In the genomic region with DNA sequence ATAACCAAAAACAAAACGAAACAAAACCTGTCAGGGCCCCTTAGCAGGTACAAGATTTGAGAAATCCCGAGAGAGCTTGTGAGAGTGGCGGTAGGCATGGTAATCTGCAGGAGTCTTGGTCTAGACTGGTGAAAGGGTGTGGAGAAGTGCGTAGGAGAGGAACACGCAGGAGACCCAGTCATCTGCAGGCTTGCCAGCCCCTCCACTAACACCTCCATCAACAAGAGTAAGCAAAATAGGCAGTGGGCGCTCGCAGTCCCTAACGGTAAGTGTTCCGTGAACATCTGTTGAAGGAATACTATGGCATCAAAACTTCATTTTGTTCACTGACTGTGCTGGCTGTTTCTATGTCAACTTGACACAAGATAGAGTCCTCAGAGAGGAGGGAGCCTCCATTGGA, we compare ENCODE assay signal across 15 mouse cellular contexts.
"Had no signal": no experiment of that assay in that cellular context is flagged by ENCODE, and none has a peak within 500 bp of the region (broad histone marks: within the 10 kb centered on the region; RNA-seq: fewer than 3 reads in every experiment).

No protein-coding gene starts in this region.

- H3K9me3 ChIP-seq: liver, embryonic 15.5 days; lung, embryonic 15.5 days; midbrain, embryonic 10.5 days; midbrain, embryonic 12.5 days; neural tube, embryonic 12.5 days; stomach, embryonic 15.5 days had no signal

- H3K4me1 ChIP-seq: midbrain, embryonic 12.5 days; stomach, embryonic 15.5 days had no signal

- H3K36me3 ChIP-seq: liver, embryonic 15.5 days; lung, embryonic 15.5 days; midbrain, embryonic 10.5 days; midbrain, embryonic 12.5 days; neural tube, embryonic 12.5 days; stomach, embryonic 15.5 days had no signal

- ATAC-seq: liver, postnatal 0 days had no signal

- H3K4me2 ChIP-seq: liver, embryonic 15.5 days; lung, embryonic 15.5 days; midbrain, embryonic 12.5 days; neural tube, embryonic 12.5 days; stomach, embryonic 15.5 days had no signal

- H3K4me3 ChIP-seq: liver, embryonic 15.5 days; lung, embryonic 15.5 days; midbrain, embryonic 10.5 days; midbrain, embryonic 12.5 days; neural tube, embryonic 12.5 days; stomach, embryonic 15.5 days had no signal

- H3K27ac ChIP-seq: liver, embryonic 15.5 days; lung, embryonic 15.5 days; midbrain, embryonic 10.5 days; midbrain, embryonic 12.5 days; neural tube, embryonic 12.5 days; stomach, embryonic 15.5 days; stomach, postnatal 0 days had no signal

- DNase-seq: liver, postnatal 0 days; lung, adult 2 months; lung, postnatal 14 days; lung, postnatal 36 days; midbrain, embryonic 14.5 days; thymus, adult 2 months; thymus, postnatal 25 days; thymus, postnatal 4 days had no signal

- H3K27me3 ChIP-seq: liver, embryonic 15.5 days; lung, embryonic 15.5 days; midbrain, embryonic 12.5 days; neural tube, embryonic 12.5 days; stomach, embryonic 15.5 days had no signal

- H3K9ac ChIP-seq: liver, embryonic 15.5 days; liver, postnatal 0 days; lung, embryonic 15.5 days; midbrain, embryonic 12.5 days; neural tube, embryonic 12.5 days; stomach, embryonic 15.5 days had no signal
